23 mouse cellular contexts compared by ENCODE assay signal in genomic region chr16:81502578-81502977, GRCm38 (mm10).
"Had no signal": no experiment of that assay in that cellular context is flagged by ENCODE, and none has a peak within 500 bp of the region (broad histone marks: within the 10 kb centered on the region; RNA-seq: fewer than 3 reads in every experiment).

No protein-coding gene starts in this region.

- H3K9me3 ChIP-seq: heart, embryonic 15.5 days; hindbrain, embryonic 15.5 days; intestine, embryonic 15.5 days; limb, embryonic 10.5 days; limb, embryonic 12.5 days had no signal

- H3K27me3 ChIP-seq: heart, embryonic 13.5 days; heart, embryonic 15.5 days; hindbrain, embryonic 15.5 days; intestine, embryonic 15.5 days; limb, embryonic 12.5 days had no signal

- H3K9ac ChIP-seq: heart, embryonic 13.5 days; heart, embryonic 15.5 days; hindbrain, embryonic 15.5 days; intestine, embryonic 15.5 days; limb, embryonic 12.5 days had no signal

- ATAC-seq: inflammation-experienced regulatory T-cells, adult 6 months; intestine, embryonic 15.5 days; intestine, postnatal 0 days had no signal

- H3K27ac ChIP-seq: heart, adult 2 months; heart, embryonic 13.5 days; heart, embryonic 15.5 days; hindbrain, embryonic 15.5 days; intestine, embryonic 15.5 days; layer of hippocampus, adult 2 months; left cerebral cortex, adult 2 months; limb, embryonic 10.5 days; limb, embryonic 12.5 days had no signal

- H3K36me3 ChIP-seq: heart, embryonic 13.5 days; heart, embryonic 15.5 days; hindbrain, embryonic 15.5 days; intestine, embryonic 15.5 days; limb, embryonic 10.5 days; limb, embryonic 12.5 days had no signal

- H3K4me2 ChIP-seq: heart, embryonic 11.5 days; heart, embryonic 13.5 days; heart, embryonic 15.5 days; hindbrain, embryonic 15.5 days; intestine, embryonic 15.5 days; limb, embryonic 12.5 days; liver, embryonic 11.5 days had no signal

- DNase-seq: gastrocnemius, postnatal 14 days; gastrocnemius, postnatal 36 days; heart, adult 11 months; heart, adult 2 months; heart, postnatal 4 days; kidney, adult 18-20 months; kidney, adult 8-10 months; kidney, postnatal 10 days; kidney, postnatal 25 days; kidney, postnatal 4 days; liver had no signal

- H3K4me1 ChIP-seq: heart, embryonic 13.5 days; heart, embryonic 15.5 days; hindbrain, embryonic 15.5 days; intestine, embryonic 15.5 days; limb, embryonic 10.5 days; limb, embryonic 12.5 days had no signal

- H3K4me3 ChIP-seq: heart, adult 2 months; heart, embryonic 13.5 days; heart, embryonic 15.5 days; hindbrain, embryonic 15.5 days; intestine, embryonic 15.5 days; layer of hippocampus, adult 2 months; left cerebral cortex, adult 2 months; limb, embryonic 10.5 days; limb, embryonic 12.5 days had no signal
